Mouse (Mus musculus) layer of hippocampus, postnatal 10 days (tissue): Measurements from ENCODE around the gene Nxpe3. TPM values are rescaled to one million over a fixed set of nuclear protein-coding genes. Genes with fewer than 3 reads are reported as not detected.
A peak's percentile ranks its signal among the peaks of the same experiment; 100 is the strongest.

ENCODE experiments used
- DNase-seq, 2 experiments: peaks; one replicate each; pipeline ENCODE4 v3.0.0; 2021; ENCODE audit warnings: low spot score in 2 of 2
- long read RNA-seq: library from polyadenylated mRNA; stranded (forward); transcript quantifications from one replicate; pipeline ENCODE4 v2.0.0, GENCODE M21; 2023
- total RNA-seq, 2 experiments: library from RNA; stranded (reverse); gene quantifications; 2 replicates each; pipeline ENCODE4 v1.2.3; 2021

Nxpe3 gene
- 1 to 10 TPM; 7.9 to 8.3 TPM for total RNA-seq
- long read RNA-seq, partial matches to known transcripts = 1 of 2 reads
- long read RNA-seq, other reads (novel, unspliced or antisense) = 1 of 2 reads

DNA sequence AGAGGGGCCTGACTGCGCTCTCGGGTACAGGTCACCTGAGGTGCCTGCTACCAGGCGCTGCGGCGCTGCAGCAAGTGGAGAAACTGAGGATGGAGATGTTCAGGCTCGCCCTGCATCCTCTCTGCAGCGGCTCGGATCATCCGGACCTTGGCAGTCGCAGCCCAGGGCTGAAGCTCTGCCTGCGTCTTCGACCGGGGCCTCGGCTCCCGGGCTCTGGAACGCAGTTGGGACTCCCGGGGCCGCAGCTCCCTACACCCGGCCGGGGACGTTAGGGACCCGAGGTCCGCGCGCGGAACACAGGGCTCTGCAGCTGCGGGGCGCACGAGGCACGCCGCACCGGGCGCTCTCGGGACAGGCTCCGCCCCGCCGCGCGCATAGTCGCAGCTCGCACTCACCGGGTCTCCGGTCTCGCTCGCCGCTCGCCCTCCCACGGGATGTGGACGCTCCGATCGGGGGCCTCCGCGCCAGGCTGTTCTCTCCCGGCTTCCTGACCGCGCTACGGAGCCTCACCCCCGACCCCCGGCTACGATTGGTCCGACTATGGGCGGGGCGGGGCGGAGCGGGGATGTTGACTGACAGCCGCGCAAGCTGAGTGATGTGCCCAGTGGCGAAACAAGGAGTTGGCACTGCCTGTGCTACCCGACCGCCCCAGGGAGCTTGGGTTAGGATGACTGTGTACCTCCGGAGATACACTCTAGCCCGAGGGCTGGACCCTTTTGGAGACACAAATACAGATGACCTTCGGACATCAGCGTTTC lies at the start of gene Nxpe3:
TSS of gene Nxpe3 (minus strand) at position 393 of the 758 bp plus-strand sequence.
- DNase-seq = peak; percentile 90 to 93

DNA sequence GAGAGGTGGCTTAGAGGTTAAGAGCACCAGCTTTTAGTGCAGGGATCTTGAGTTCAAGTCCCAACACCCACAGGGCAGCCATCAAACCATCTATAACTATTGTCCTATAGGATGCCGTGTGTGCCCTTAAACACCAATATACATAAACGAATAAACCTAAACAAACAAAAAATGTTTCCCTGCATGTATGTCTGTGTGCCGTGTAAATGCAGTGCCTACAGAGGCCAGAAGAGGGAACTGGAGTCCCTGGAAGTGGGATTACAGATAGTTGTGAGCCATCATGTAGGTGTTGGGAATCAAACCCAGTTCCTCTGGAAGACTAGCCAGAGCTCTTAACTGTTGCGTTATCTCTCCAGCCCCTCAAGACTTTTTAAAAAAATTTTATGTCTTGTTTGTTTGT lies 45.7 kb upstream of the Nxpe3 start:
- DNase-seq = no peak

- no peak for DNase-seq
Observed at GRCm38 (mm10) chr16:55939703-55940102, 44.6 kb upstream of the Nxpe3 start.

GRCm38 (mm10) chr16:55938761-55939160 lies 43.7 kb upstream of the Nxpe3 start:
- DNase-seq = no peak

- peak; percentile 88 for DNase-seq
Observed at GRCm38 (mm10) chr16:55934453-55935037, 39.5 kb upstream of the Nxpe3 start, which contains the start of gene Cep97. Gene Cep97, minus strand, starts transcription at chr16:55934855.

- peak; percentile 35 to 49 for DNase-seq
Observed at GRCm38 (mm10) chr16:55933681-55934343, 38.7 kb upstream of the Nxpe3 start.

GRCm38 (mm10) chr16:55924010-55924409 lies 28.9 kb upstream of the Nxpe3 start:
- no peak for DNase-seq

DNA sequence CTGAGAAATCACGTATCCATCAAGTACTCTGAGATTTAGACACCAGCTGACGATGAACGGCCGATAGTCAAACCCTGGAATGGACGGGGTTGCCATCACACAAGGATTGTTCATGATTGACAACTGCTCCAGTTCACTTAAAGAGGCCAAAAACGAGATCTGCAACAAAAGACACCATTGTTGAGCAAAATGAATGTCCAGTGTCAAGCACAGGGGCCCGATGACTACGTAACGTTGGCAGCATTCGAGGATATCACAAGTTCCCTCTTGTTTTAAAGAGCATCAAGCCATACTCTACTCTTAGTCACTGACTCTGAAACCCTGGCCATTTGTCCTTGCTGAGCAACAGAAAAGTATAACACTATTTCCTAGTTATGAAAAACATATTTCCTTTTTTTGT lies 27.0 kb upstream of the Nxpe3 start:
- no peak for DNase-seq

GRCm38 (mm10) chr16:55914716-55915115 lies 19.6 kb upstream of the Nxpe3 start:
- no peak for DNase-seq

GRCm38 (mm10) chr16:55910208-55910793 lies 15.2 kb upstream of the Nxpe3 start:
- no peak for DNase-seq

- DNase-seq = no peak
Observed at GRCm38 (mm10) chr16:55906928-55907679, 12.0 kb upstream of the Nxpe3 start.

GRCm38 (mm10) chr16:55905370-55905769 lies 10.3 kb upstream of the Nxpe3 start:
- DNase-seq = no peak

DNA sequence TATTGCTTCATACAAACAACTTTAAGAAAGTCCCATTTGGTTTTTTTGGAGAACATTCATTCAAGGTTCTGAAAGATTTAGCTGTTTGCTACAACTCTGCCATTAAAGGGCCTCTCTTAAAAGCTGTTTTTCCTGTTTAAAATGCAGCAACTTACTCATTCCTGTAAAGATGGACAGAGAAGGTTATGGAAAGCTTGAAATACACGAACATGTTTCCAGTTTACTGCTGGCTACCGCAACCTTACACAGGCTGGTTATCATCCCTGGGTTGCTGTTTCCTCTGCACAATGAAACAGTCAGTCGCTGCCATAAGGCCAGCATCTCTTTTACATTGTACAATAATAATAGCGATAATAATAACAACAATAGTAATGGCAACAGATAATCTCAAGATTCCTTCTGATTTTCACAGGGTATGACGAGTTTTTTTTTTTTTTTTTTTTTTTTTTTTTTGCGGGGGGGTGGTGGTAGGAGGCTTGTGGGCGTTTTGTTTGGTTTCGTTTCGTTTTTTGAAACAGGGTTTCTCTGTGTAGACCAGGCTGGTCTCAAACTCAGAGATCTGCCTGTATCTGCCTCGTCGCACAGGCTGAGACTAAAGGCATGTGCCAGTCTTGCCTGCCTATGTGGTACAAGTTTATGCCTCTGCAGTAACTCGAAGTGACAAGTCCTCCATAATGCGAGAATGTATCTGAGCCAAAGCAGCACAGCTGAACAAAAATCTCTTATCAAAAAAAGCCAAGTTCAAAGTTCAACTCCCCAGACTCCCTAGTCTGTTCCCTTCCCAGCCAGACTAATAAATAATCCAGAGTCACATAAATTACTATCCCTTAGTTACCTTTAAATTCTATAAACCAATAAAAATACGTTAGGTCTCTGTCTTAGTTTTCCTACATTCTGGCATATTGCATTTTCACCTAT lies 7.0 kb upstream of the Nxpe3 start:
- DNase-seq = no peak

DNA sequence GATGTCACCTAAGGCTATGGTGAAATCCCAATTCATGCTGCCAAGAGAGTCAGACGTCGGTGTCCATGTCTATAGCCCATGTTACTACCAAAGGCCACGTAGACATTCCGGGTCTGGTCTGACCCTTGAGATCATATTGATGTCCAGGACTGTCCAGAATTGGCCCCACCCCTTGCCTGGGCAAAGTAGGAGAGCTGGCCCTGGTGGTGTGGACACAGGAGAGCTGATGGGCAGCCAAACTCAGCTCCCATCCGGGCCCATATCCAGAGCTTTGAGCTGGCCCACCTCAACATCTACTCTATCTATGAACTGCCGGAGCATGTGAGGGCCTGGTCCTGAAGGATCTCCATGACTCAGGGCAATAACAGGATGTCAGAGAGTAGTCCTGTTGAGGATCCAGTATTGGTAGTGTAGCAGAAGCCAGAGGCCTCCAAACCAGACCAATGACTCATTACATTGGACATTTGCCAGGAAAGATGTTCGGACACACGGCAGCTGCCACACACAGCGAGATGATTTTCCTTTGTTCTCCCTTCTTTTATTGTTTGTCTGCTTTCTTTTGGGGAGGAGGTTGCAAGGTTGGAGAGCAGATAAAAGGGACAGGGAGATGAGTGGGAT lies 3.4 kb upstream of the Nxpe3 start:
- DNase-seq = no peak

DNA sequence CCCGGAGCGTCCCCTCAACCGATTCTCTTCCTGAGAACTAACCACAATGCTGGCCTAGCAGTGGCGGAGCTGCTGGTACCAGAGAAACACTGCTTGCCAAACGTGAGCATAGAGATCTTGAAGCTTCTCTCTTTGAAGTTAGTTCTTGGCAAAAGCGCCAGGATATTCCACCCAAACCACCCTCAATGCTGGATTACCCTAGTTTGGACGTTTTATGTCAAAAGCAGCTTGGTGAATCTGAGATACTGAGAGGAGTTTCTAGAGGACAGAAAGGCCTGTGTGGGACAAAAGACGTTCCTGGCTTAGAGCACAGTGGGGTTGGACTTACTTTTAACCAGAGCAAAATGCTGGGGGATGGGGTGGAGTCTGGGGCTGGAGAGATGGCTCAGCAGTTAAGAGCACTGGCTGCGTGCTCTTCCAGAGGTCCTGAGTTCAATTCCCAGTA lies 588 bp upstream of the Nxpe3 start:
- no peak for DNase-seq

DNA sequence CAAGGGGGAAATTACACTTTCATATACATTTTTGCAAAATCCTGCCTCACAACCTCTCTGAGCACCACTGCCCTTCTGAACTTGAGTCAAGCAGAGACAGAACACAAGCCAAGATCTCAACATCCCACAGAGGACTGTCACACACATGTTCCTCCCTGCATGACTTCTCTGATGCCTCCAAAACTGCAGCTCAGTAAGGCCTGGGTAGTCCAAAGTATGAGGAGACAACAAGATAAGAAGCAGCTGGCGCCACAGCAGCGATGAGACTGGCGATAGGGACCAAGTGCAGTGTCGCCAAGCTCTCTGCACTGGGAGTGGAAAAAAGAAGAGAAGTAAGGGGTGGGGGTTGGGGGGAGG lies 571 bp downstream of the Nxpe3 start:
- DNase-seq = peak in 1 of 2 experiments; percentile 13

GRCm38 (mm10) chr16:55893410-55894107 lies 1.5 kb downstream of the Nxpe3 start:
- DNase-seq = no peak

DNA sequence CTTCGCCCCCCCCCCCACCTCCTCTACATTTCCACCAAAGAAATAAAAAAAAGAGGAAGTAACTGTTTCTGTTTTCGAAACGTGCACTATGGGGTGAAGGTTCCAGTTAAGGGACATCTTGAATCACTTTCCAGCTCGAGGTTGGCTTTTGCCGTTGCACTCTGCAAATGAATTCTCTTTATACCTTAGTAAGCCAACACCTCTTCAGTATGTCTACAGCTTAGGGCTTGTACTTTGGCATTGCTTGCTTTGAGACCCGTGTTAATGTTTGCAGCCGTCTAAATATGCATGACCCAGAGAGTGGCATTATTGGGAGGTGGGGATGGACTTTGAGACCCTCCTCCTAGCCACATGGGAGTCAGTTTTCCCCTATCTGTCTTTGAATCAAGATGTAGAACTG lies 2.6 kb downstream of the Nxpe3 start:
- no peak for DNase-seq

DNA sequence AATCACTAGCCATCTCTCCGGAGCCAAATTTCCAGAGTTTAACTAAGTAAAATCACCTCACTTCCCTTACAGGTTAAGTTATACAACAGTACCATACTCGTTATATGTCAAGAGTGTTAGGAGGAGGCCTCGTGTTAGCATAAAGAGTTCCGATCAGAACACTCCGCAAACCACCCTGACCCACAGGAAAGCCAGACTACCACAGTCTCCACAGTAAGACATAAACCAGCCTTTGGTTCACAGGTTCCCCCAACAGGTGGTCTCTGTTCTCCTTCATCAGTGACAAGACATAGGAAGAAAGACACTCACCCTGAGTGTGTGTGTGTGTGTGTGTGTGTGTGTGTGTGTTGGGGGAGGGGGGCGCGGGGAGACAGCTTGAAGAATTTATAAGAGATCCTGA lies 3.7 kb downstream of the Nxpe3 start:
- no peak for DNase-seq
